In genomic region chr9:78030835-78031456, GRCm38 (mm10) we compare ENCODE assay signal across 42 mouse cellular contexts. TPM values are rescaled to one million over a fixed set of nuclear protein-coding genes. Genes with fewer than 3 reads are reported as not detected.
"Had no signal": no experiment of that assay in that cellular context is flagged by ENCODE, and none has a peak within 500 bp of the region (broad histone marks: within the 10 kb centered on the region; RNA-seq: fewer than 3 reads in every experiment).

No protein-coding gene starts in this region.

- H3K9me3 ChIP-seq: limb, embryonic 10.5 days; limb, embryonic 12.5 days; limb, embryonic 13.5 days; limb, embryonic 15.5 days; liver, embryonic 13.5 days; liver, embryonic 15.5 days; lung, embryonic 15.5 days; megakaryocyte, embryonic 14.5 days; midbrain, embryonic 10.5 days; midbrain, embryonic 12.5 days; midbrain, embryonic 13.5 days; midbrain, embryonic 15.5 days; neural tube, embryonic 12.5 days; neural tube, embryonic 13.5 days had no signal

- H3K27ac ChIP-seq: left cerebral cortex, adult 2 months; limb, embryonic 10.5 days; limb, embryonic 12.5 days; limb, embryonic 13.5 days; limb, embryonic 15.5 days; liver, embryonic 13.5 days; liver, embryonic 15.5 days; lung, embryonic 15.5 days; macrophage; midbrain, embryonic 10.5 days; midbrain, embryonic 12.5 days; midbrain, embryonic 13.5 days; midbrain, embryonic 15.5 days; neural tube, embryonic 12.5 days; neural tube, embryonic 13.5 days had no signal

- H3K9ac ChIP-seq: limb, embryonic 12.5 days; limb, embryonic 13.5 days; limb, embryonic 15.5 days; liver, embryonic 13.5 days; liver, embryonic 15.5 days; lung, embryonic 14.5 days; lung, embryonic 15.5 days; midbrain, embryonic 12.5 days; midbrain, embryonic 13.5 days; midbrain, embryonic 15.5 days; neural tube, embryonic 12.5 days; neural tube, embryonic 13.5 days had no signal

- H3K4me3 ChIP-seq: left cerebral cortex, adult 2 months; limb, embryonic 10.5 days; limb, embryonic 12.5 days; limb, embryonic 13.5 days; limb, embryonic 15.5 days; liver, embryonic 13.5 days; liver, embryonic 15.5 days; lung, embryonic 15.5 days; megakaryocyte, embryonic 14.5 days; midbrain, embryonic 10.5 days; midbrain, embryonic 12.5 days; midbrain, embryonic 13.5 days; midbrain, embryonic 15.5 days; myocyte; neural tube, embryonic 12.5 days; neural tube, embryonic 13.5 days had no signal

- ATAC-seq: lung, postnatal 0 days; midbrain, embryonic 13.5 days; midbrain, embryonic 15.5 days; midbrain, embryonic 16.5 days had no signal

- DNase-seq: layer of hippocampus, postnatal 36 days; left cerebral cortex, postnatal 4 days; liver, embryonic 13.5 days; lung, adult 18-20 months; lung, adult 2 months; lung, embryonic 14.5 days; lung, postnatal 10 days; lung, postnatal 14 days; lung, postnatal 36 days; lung, postnatal 4 days; midbrain, embryonic 14.5 days had no signal

- H3K36me3 ChIP-seq: limb, embryonic 10.5 days; limb, embryonic 12.5 days; limb, embryonic 13.5 days; limb, embryonic 15.5 days; liver, embryonic 13.5 days; liver, embryonic 15.5 days; lung, embryonic 15.5 days; midbrain, embryonic 10.5 days; midbrain, embryonic 12.5 days; midbrain, embryonic 13.5 days; midbrain, embryonic 15.5 days; neural tube, embryonic 12.5 days; neural tube, embryonic 13.5 days had no signal

- H3K27me3 ChIP-seq: limb, embryonic 12.5 days; limb, embryonic 13.5 days; limb, embryonic 15.5 days; lung, embryonic 15.5 days; midbrain, embryonic 12.5 days; midbrain, embryonic 13.5 days; midbrain, embryonic 15.5 days; neural tube, embryonic 12.5 days; neural tube, embryonic 13.5 days had no signal

- H3K4me2 ChIP-seq: limb, embryonic 12.5 days; limb, embryonic 13.5 days; limb, embryonic 15.5 days; liver, embryonic 13.5 days; liver, embryonic 15.5 days; lung, embryonic 14.5 days; lung, embryonic 15.5 days; midbrain, embryonic 11.5 days; midbrain, embryonic 12.5 days; midbrain, embryonic 13.5 days; midbrain, embryonic 15.5 days; neural tube, embryonic 12.5 days; neural tube, embryonic 13.5 days had no signal

- H3K4me1 ChIP-seq: limb, embryonic 10.5 days; limb, embryonic 15.5 days; liver, embryonic 13.5 days; liver, embryonic 15.5 days; midbrain, embryonic 10.5 days; midbrain, embryonic 12.5 days; midbrain, embryonic 13.5 days; midbrain, embryonic 15.5 days; neural tube, embryonic 12.5 days; neural tube, embryonic 13.5 days had no signal

RNA-seq across cellular contexts. Expression of gene Gcm1, which starts 20.8 kb away (rescaled TPM):
- total RNA-seq: layer of hippocampus, postnatal 36 days; left cerebral cortex, adult 18-20 months; left cerebral cortex, adult 2 months; left cerebral cortex, adult 8-10 months; left cerebral cortex, postnatal 10 days; left cerebral cortex, postnatal 14 days; left cerebral cortex, postnatal 25 days; left cerebral cortex, postnatal 36 days; left cerebral cortex, postnatal 4 days; megakaryocyte progenitor cell, adult 5-6 weeks; megakaryocyte, adult 5-6 weeks; megakaryocyte-erythroid progenitor cell, adult 5-6 weeks; midbrain, postnatal 0 days; monocyte, adult 5-6 weeks had no signal
- polyA plus RNA-seq: limb, embryonic 10.5 days; limb, embryonic 12.5 days; limb, embryonic 13.5 days; limb, embryonic 15.5 days; liver, embryonic 13.5 days; liver, embryonic 15.5 days; lung, adult 2 months; macrophage; midbrain, embryonic 10.5 days; midbrain, embryonic 14.5 days; midbrain, embryonic 15.5 days; midbrain, embryonic 16.5 days; midbrain, postnatal 0 days; myocyte; neural tube, embryonic 11.5 days; neural tube, embryonic 12.5 days; neural tube, embryonic 13.5 days had no signal
